Comparison of ENCODE assay signal across 9 mouse cellular contexts in genomic region chr5:127160292-127160691, GRCm38 (mm10).
DNase-seq lines count a peak whose midpoint lies in the region; ATAC-seq and TF ChIP-seq lines count a peak whose summit lies in the region.
"Had no signal": no experiment of that assay in that cellular context is flagged by ENCODE, and none has a peak within 500 bp of the region (broad histone marks: within the 10 kb centered on the region; RNA-seq: fewer than 3 reads in every experiment).

No protein-coding gene starts in this region.

- no peak overlapping the region for H3K4me3 ChIP-seq in heart, postnatal 0 days (ENCODE audit: low read depth, low read length)
- no peak overlapping the region for H3K4me3 ChIP-seq in heart, embryonic 12.5 days
- no peak overlapping the region for H3K4me3 ChIP-seq in neural tube, embryonic 15.5 days (replicated peaks)
- H3K4me3 ChIP-seq in neural tube, embryonic 11.5 days (ENCODE audit: low read depth, low read length): no peak overlapping the region
- H3K4me3 ChIP-seq: lung, embryonic 15.5 days had no signal

- no peak for ATAC-seq in heart, postnatal 0 days (ENCODE audit: insufficient read depth, low read depth)
- ATAC-seq in heart, embryonic 12.5 days (ENCODE audit: insufficient number of reproducible peaks, low FRiP score): no peak
- ATAC-seq in neural tube, embryonic 15.5 days (ENCODE audit: low FRiP score): no peak
- ATAC-seq in neural tube, embryonic 11.5 days (ENCODE audit: insufficient read depth, low FRiP score, low TSS enrichment): no peak

- TF ChIP-seq CTCF in heart, postnatal 0 days (IDR thresholded peaks at IDR 0.05; ENCODE audit: low read depth): peak; percentile 53

- no peak overlapping the region for H3K4me2 ChIP-seq in heart, postnatal 0 days (ENCODE audit: low read depth, low read length)
- no peak overlapping the region for H3K4me2 ChIP-seq in heart, embryonic 12.5 days
- no peak overlapping the region for H3K4me2 ChIP-seq in neural tube, embryonic 15.5 days
- H3K4me2 ChIP-seq in neural tube, embryonic 11.5 days (ENCODE audit: low read depth): no peak overlapping the region
- H3K4me2 ChIP-seq: lung, embryonic 15.5 days had no signal

- TF ChIP-seq EP300 in heart, postnatal 0 days (IDR thresholded peaks at IDR 0.05; ENCODE audit: low read depth): no peak

- H3K9me3 ChIP-seq in heart, postnatal 0 days (replicated peaks; ENCODE audit: control insufficient read depth, low read length): no peaks in the 10 kb centered on the region
- H3K9me3 ChIP-seq in heart, embryonic 12.5 days (replicated peaks): no peaks in the 10 kb centered on the region
- H3K9me3 ChIP-seq in neural tube, embryonic 15.5 days (replicated peaks): no peaks in the 10 kb centered on the region
- no peaks in the 10 kb centered on the region for H3K9me3 ChIP-seq in neural tube, embryonic 11.5 days (ENCODE audit: control insufficient read depth, low read length)
- H3K9me3 ChIP-seq: lung, embryonic 15.5 days had no signal

- WGBS in heart, postnatal 0 days: 30% methylated on average over 3 of the region's 3 CpGs
- WGBS in heart, embryonic 12.5 days: 32% methylated on average over 3 of the region's 3 CpGs
- 43% methylated on average over 3 of the region's 3 CpGs for WGBS in neural tube, embryonic 15.5 days
- WGBS in neural tube, embryonic 11.5 days: 41% methylated on average over 3 of the region's 3 CpGs

- no peak overlapping the region for H3K27ac ChIP-seq in heart, postnatal 0 days (ENCODE audit: low read depth)
- no peak overlapping the region for H3K27ac ChIP-seq in heart, embryonic 12.5 days (ENCODE audit: poor library complexity, severe bottlenecking)
- no peak overlapping the region for H3K27ac ChIP-seq in neural tube, embryonic 15.5 days (replicated peaks)
- no peak overlapping the region for H3K27ac ChIP-seq in neural tube, embryonic 11.5 days (ENCODE audit: low read depth, low read length)
- H3K27ac ChIP-seq: lung, embryonic 15.5 days had no signal

- H3K27me3 ChIP-seq in heart, postnatal 0 days (ENCODE audit: control insufficient read depth, insufficient read depth, low read length): no peaks in the 10 kb centered on the region
- H3K27me3 ChIP-seq in heart, embryonic 12.5 days (replicated peaks): no peaks in the 10 kb centered on the region
- H3K27me3 ChIP-seq in neural tube, embryonic 15.5 days (replicated peaks): no peaks in the 10 kb centered on the region
- no peaks in the 10 kb centered on the region for H3K27me3 ChIP-seq in neural tube, embryonic 11.5 days (ENCODE audit: control insufficient read depth, insufficient read depth, low read length)
- H3K27me3 ChIP-seq: lung, embryonic 15.5 days had no signal

- DNase-seq in heart, postnatal 0 days (ENCODE audit: low spot score): no peak
- DNase-seq in neural tube, embryonic 10.5 days (ENCODE audit: extremely low spot score, low spot score): peak; percentile 31
- peak; percentile 72 for DNase-seq in embryo, embryonic 10.5 days (ENCODE audit: low spot score)
- peak; percentile 36 for DNase-seq in neural tube, embryonic 11.5 days (ENCODE audit: low spot score)
- DNase-seq in spleen, adult 12 weeks (ENCODE audit: low spot score): no peak
- DNase-seq in gastrocnemius, postnatal 14 days: no peak

- intact Hi-C loops in gastrocnemius, postnatal 14 days (cut with DNase I; ENCODE audit: low total_unique reads): no loop called here

- H3K4me1 ChIP-seq in heart, postnatal 0 days (ENCODE audit: control insufficient read depth, insufficient read depth): no peaks in the 10 kb centered on the region
- H3K4me1 ChIP-seq in heart, embryonic 12.5 days (replicated peaks): peaks cover 3% of the 10 kb centered on the region
- no peaks in the 10 kb centered on the region for H3K4me1 ChIP-seq in neural tube, embryonic 15.5 days
- no peaks in the 10 kb centered on the region for H3K4me1 ChIP-seq in neural tube, embryonic 11.5 days (ENCODE audit: control insufficient read depth, insufficient read depth, low read length)
- H3K4me1 ChIP-seq: lung, embryonic 15.5 days had no signal

- H3K36me3 ChIP-seq in heart, postnatal 0 days (replicated peaks; ENCODE audit: control insufficient read depth, insufficient read depth, low read length): no peaks in the 10 kb centered on the region
- H3K36me3 ChIP-seq in heart, embryonic 12.5 days: no peaks in the 10 kb centered on the region
- H3K36me3 ChIP-seq in neural tube, embryonic 15.5 days: no peaks in the 10 kb centered on the region
- H3K36me3 ChIP-seq in neural tube, embryonic 11.5 days (ENCODE audit: control insufficient read depth, insufficient read depth, low read length): no peaks in the 10 kb centered on the region
- H3K36me3 ChIP-seq: lung, embryonic 15.5 days had no signal

- no peak overlapping the region for H3K9ac ChIP-seq in heart, postnatal 0 days (replicated peaks; ENCODE audit: low read depth, low read length)
- H3K9ac ChIP-seq in heart, embryonic 12.5 days: no peak overlapping the region
- no peak overlapping the region for H3K9ac ChIP-seq in neural tube, embryonic 15.5 days (replicated peaks)
- no peak overlapping the region for H3K9ac ChIP-seq in neural tube, embryonic 11.5 days (ENCODE audit: low read length)
- H3K9ac ChIP-seq: lung, embryonic 15.5 days had no signal

Comparison
In these comparisons a context has a peak if more than half of its experiments do, and no peak if none do; other contexts are left out.
1. DNase-seq: peak in neural tube, embryonic 10.5 days (single experiment), embryo, embryonic 10.5 days (single experiment) and neural tube, embryonic 11.5 days (single experiment); none in heart, postnatal 0 days (single experiment), spleen, adult 12 weeks (single experiment) and gastrocnemius, postnatal 14 days (single experiment).